Mouse (Mus musculus): ENCODE data around the gene Slc22a15.

DNA sequence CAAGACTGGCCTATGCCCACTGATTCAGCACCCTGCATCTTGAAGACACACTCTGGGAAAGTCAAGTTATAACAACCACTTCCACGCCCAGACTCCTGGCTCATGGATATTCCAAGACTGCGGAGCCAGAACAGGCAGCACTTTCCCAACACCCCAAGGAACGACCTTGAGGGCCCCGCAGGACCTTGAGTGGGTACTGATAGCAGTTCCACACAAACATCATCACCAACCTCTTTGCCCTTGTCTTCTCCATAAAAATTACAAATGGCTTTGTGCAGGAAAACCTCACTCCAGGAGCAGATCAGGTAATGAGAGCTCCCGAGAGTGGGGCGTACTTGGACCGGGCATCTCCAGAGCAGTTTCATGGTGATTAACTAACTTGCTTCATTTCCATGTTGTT is 19.5 kb downstream of the Slc22a15 start:
- no peak for TF ChIP-seq POLR2A (IDR thresholded peaks at IDR 0.05; ENCODE audit: control insufficient read depth, extremely low read depth, insufficient read depth, low read length, poor library complexity)
- TF ChIP-seq CTCF (IDR thresholded peaks at IDR 0.05; ENCODE audit: borderline replicate concordance, control insufficient read depth, extremely low read depth, insufficient read depth, low read length, poor library complexity), result no peak
